Mouse (Mus musculus) heart, postnatal 4 days (tissue): ENCODE results near the gene Anp32a. TPM values are rescaled to one million over a fixed set of nuclear protein-coding genes. Genes with fewer than 3 reads are reported as not detected.
A peak's percentile ranks its signal among the peaks of the same experiment; 100 is the strongest.

Experiments
- DNase-seq: peaks from one replicate; pipeline ENCODE4 v3.0.0; 2021
- total RNA-seq, 2 experiments: library from RNA; stranded (reverse); gene quantifications; 2 replicates each; pipeline ENCODE4 v1.2.3; 2021

Anp32a gene
- total RNA-seq, 2 experiments from 2014 or later: 255 to 279 TPM

- no peak for DNase-seq
These were observed 66.5 kb downstream of the Anp32a start for GRCm38 (mm10) chr9:62407357-62408146.

- no peak for DNase-seq
These were observed 77.6 kb downstream of the Anp32a start for GRCm38 (mm10) chr9:62418742-62419141.

GRCm38 (mm10) chr9:62420261-62420917 lies 79.3 kb downstream of the Anp32a start:
- peak; percentile 69 for DNase-seq

GRCm38 (mm10) chr9:62421027-62421426 lies 79.9 kb downstream of the Anp32a start:
- peak; percentile 87 for DNase-seq

GRCm38 (mm10) chr9:62421911-62422310 lies 80.8 kb downstream of the Anp32a start:
- no peak for DNase-seq

- no peak for DNase-seq
These were observed 81.8 kb downstream of the Anp32a start for GRCm38 (mm10) chr9:62422926-62423325.

GRCm38 (mm10) chr9:62423871-62424270 lies 82.8 kb downstream of the Anp32a start:
- no peak for DNase-seq

- DNase-seq: no peak
These were observed 84.2 kb downstream of the Anp32a start for GRCm38 (mm10) chr9:62425265-62425664.

- no peak for DNase-seq
These were observed 84.9 kb downstream of the Anp32a start for GRCm38 (mm10) chr9:62426021-62426420.

- no peak for DNase-seq
These were observed 85.4 kb downstream of the Anp32a start for GRCm38 (mm10) chr9:62426531-62426930.

- DNase-seq: no peak
These were observed 85.9 kb downstream of the Anp32a start for GRCm38 (mm10) chr9:62427010-62427409.

Other genes starting within 250 kb of the Anp32a start
- 10 to 100 TPM; 11.3 to 14.4 TPM for gene Glce, start 218.6 kb upstream of the Anp32a start, total RNA-seq
- not detected for gene Spesp1, start 59.1 kb upstream of the Anp32a start, total RNA-seq
- 10 to 100 TPM; 16.2 to 16.9 TPM for gene Coro2b, start 195.8 kb downstream of the Anp32a start, total RNA-seq